Mouse (Mus musculus) midbrain, embryonic 13.5 days (tissue): ENCODE results near the gene Phf21a. TPM values are rescaled to one million over a fixed set of nuclear protein-coding genes. Genes with fewer than 3 reads are reported as not detected.

Source experiments
- ATAC-seq: fragments of 200-750 bp; cut with Nextera tagmentation; 2 replicates; pipeline ENCODE4 v1.8.0; 2017; ENCODE audit warnings: mild to moderate bottlenecking, moderate TSS enrichment, moderate library complexity
- H3K27ac ChIP-seq: fragments of 300-500 bp; sonication (generic); 2 replicates; pipeline ENCODE4 v1.5.1; 2015; ENCODE audit warnings: inconsistent platforms, mild to moderate bottlenecking, moderate library complexity
- H3K27me3 ChIP-seq: fragments of 300-500 bp; sonication (generic); 2 replicates; pipeline ENCODE4 v1.6.1; 2015; ENCODE audit warnings: mild to moderate bottlenecking, inconsistent platforms
- H3K36me3 ChIP-seq: fragments of 300-500 bp; sonication (generic); 2 replicates; pipeline ENCODE4 v1.6.1; 2015; ENCODE audit warnings: mild to moderate bottlenecking, inconsistent platforms
- H3K4me1 ChIP-seq: fragments of 300-500 bp; sonication (generic); replicated peaks from 2 replicates; pipeline ENCODE4 v1.6.1; 2015; ENCODE audit warnings: inconsistent platforms
- H3K4me2 ChIP-seq: fragments of 300-500 bp; sonication (generic); replicated peaks from 2 replicates; pipeline ENCODE4 v1.6.1; 2015; ENCODE audit warnings: moderate library complexity, mild to moderate bottlenecking, inconsistent platforms
- H3K4me3 ChIP-seq: fragments of 300-500 bp; sonication (generic); replicated peaks from 2 replicates; pipeline ENCODE4 v1.5.1; 2015; ENCODE audit warnings: mild to moderate bottlenecking, inconsistent platforms
- H3K9ac ChIP-seq: fragments of 300-500 bp; sonication (generic); replicated peaks from 2 replicates; pipeline ENCODE4 v1.6.1; 2015; ENCODE audit warnings: mild to moderate bottlenecking, inconsistent platforms
- H3K9me3 ChIP-seq: fragments of 300-500 bp; sonication (generic); 2 replicates; pipeline ENCODE4 v1.6.1; 2016; ENCODE audit warnings: mild to moderate bottlenecking, inconsistent platforms
- WGBS: fragments of 180-500 bp; shearing (Covaris S2); methylation state at CpG from one replicate; pipeline ENCODE4 v1.1.7; 2015; 5-methylcytosine and 5-hydroxymethylcytosine counted together
- polyA plus RNA-seq: library from polyadenylated mRNA; unstranded; fragments of >200 nt; fragmentation: Nextera tagmentation; extraction: Ambion mirVana; gene quantifications from 2 replicates; pipeline ENCODE4 v1.2.1, GENCODE M21; 2015

Gene Phf21a
- 44.6 and 48.8 TPM in 2 replicates for polyA plus RNA-seq

DNA sequence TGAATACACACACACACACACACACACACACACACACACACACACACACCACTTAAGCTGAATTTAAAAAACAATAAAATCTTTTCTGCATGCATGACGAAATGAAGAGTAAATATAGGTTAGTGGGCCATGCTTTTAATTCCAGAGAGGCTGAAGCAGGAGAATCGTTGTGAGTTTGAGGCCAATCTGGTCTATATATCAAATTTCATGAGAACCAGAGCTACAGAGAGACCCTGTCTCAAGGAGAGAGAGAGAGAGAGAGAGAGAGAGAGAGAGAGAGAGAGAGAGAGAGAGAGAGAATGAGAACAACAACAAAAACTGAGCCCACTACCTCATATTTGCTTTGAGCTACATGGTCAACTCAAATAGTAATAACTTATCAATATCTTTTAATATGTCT is at the start of gene Phf21a:
Gene Phf21a (plus strand): TSS at position 301 of the 400 bp plus-strand sequence.
- Histone ChIP-seq H3K4me3 (no peak within 1 kb of the TSS), H3K4me1 (no peaks in the 10 kb centered on the region), H3K36me3 (no peaks in the 10 kb centered on the region), H3K27me3 (no peaks in the 10 kb centered on the region), H3K9ac (no peak within 1 kb of the TSS), H3K4me2 (no peak within 1 kb of the TSS), H3K9me3 (no peaks in the 10 kb centered on the region), H3K27ac (no peak within 1 kb of the TSS)
- no peak for ATAC-seq
- 88% methylated on average over 2 of the region's 2 CpGs for WGBS

DNA sequence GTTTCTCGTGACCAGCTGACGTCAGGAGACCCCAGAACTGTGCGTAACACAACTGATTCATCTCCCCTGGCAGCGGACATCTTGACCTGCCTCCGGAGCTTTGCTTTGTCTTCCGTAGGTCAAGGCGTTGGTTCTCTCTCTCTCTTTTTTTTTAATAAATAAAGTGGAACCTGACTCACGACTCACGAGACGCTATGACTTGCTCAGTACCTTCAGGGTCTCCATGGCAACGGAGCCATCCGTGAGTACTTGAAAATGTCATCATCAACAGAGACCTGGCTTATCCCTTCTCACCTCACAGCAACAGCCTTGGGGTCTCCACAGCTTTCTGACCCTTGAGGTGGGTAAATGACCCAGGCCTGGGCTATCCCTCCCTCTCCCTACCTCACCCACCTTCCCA is 49.6 kb upstream of the Phf21a start:
- no peaks in the 10 kb centered on the region for H3K4me1 ChIP-seq
- no peak for ATAC-seq
- no peak overlapping the region for H3K4me2 ChIP-seq
- no peaks in the 10 kb centered on the region for H3K36me3 ChIP-seq
- no peak overlapping the region for H3K4me3 ChIP-seq
- H3K27me3 ChIP-seq, result no peaks in the 10 kb centered on the region
- no peak overlapping the region for H3K27ac ChIP-seq
- WGBS, result 83% methylated on average over 12 of the region's 12 CpGs
- H3K9ac ChIP-seq, result no peak overlapping the region
- H3K9me3 ChIP-seq, result no peaks in the 10 kb centered on the region

DNA sequence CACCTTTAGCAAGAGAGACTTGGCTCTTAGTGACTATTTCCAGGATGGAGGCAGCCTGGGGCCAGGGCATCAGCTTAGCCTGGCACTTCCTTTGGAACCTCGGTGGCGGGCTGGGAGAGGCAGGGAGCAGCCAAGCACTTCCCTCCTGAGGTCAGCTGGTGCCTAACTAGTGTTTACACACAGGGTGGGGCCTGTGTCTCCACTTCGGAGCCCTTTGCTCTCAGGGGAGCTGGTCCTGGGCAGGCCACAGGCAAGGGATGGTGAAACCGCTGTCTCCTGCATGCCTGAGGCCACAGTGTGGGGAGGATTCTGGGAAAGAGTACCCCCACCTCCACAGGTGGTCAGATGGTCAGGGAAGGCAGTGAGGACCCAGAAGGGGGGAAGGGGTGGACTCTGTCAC is 45.3 kb upstream of the Phf21a start:
- H3K9me3 ChIP-seq, result no peaks in the 10 kb centered on the region
- H3K4me1 ChIP-seq, result no peaks in the 10 kb centered on the region
- ATAC-seq, result no peak
- no peak overlapping the region for H3K4me2 ChIP-seq
- no peak overlapping the region for H3K27ac ChIP-seq
- no peak overlapping the region for H3K4me3 ChIP-seq
- H3K27me3 ChIP-seq, result 0 out of 2 replicates have a peak, but pooled peaks cover 7% of the 10 kb centered on the region
- WGBS, result 47% methylated on average over 4 of the region's 4 CpGs
- H3K9ac ChIP-seq, result no peak overlapping the region
- H3K36me3 ChIP-seq, result no peaks in the 10 kb centered on the region

DNA sequence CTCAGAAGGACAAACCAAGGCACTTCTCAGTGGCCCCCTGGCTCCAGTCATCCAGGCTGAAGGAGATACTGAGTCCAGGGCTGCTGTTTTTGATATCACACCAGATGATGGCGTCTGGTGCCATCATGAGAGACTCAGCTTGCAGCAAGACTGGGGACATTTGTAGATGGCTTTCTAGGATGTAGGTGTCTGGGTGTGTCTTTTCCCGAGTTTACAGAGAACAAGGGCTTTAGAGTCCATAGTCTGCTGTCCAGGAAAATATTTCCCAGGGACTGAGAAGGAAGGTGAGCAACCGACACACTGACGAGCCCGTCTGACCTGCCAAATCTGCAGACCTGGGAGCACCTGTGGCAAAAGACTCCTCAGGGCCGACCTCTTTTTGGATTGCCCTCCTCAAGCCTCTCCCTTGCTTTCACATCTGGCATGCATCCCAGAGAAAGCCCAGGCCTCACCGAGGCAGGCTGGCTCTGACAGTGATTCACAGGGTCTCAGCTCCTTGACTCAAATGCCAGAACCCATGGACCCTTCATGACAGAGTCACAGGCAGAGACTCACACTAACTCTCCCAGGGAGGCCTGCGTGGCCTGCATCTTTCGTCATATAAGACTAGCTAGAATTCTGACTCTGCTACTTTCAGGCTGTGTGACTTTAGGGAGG is 44.8 kb upstream of the Phf21a start:
- 81% methylated on average over 9 of the region's 9 CpGs for WGBS
- H3K4me3 ChIP-seq, result no peak overlapping the region
- H3K36me3 ChIP-seq, result no peaks in the 10 kb centered on the region
- no peak overlapping the region for H3K9ac ChIP-seq
- no peaks in the 10 kb centered on the region for H3K9me3 ChIP-seq
- no peaks in the 10 kb centered on the region for H3K4me1 ChIP-seq
- H3K4me2 ChIP-seq, result no peak overlapping the region
- peaks cover 10% of the 10 kb centered on the region; the same call in 1 of the 2 replicates for H3K27me3 ChIP-seq
- H3K27ac ChIP-seq, result no peak overlapping the region
- no peak for ATAC-seq

DNA sequence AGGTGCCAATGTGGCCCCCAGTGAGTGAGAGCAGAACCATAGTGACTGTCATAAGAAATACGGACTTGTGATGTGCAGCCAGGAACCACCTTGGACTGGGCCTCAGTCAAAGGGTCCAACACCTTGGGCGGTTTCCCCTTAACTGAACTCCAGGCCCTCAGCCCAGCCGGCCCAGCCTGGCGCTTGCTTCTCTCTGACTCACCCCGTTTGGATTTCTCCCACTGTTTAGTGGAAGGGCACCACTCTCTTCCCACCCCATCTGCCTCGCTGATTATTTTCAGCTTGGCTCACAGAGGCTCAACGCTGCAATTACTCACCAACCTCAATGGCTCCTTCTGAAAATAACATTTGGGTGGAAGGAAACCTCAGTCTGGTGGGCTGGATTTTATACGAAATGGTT is 40.7 kb upstream of the Phf21a start:
- H3K4me2 ChIP-seq, result no peak overlapping the region
- H3K36me3 ChIP-seq, result no peaks in the 10 kb centered on the region
- H3K27ac ChIP-seq, result no peak overlapping the region
- no peak overlapping the region for H3K9ac ChIP-seq
- no peak overlapping the region for H3K4me3 ChIP-seq
- WGBS, result 81% methylated on average over 8 of the region's 8 CpGs
- no peaks in the 10 kb centered on the region for H3K9me3 ChIP-seq
- H3K27me3 ChIP-seq, result peaks cover 43% of the 10 kb centered on the region
- ATAC-seq, result no peak
- peaks cover 9% of the 10 kb centered on the region for H3K4me1 ChIP-seq

DNA sequence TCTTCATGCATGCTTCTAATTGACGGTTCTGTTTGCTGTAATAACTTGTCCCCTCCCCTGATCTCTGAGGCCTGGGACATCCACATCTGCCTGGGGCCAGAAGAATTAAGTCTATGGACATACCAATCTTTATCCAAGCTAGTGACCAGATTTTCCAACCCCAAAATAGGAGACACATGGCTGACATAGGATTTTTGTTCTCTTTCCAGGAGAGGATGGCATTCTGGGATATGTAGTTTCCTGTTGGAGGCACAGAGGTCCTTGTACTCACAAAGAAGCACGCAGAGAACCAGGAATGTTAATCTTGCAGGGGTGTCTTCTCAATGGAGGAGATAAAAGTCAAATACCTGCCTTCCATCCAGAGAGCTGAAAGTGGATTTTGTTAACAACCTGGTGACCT is 40.2 kb upstream of the Phf21a start:
- ATAC-seq, result no peak
- no peaks in the 10 kb centered on the region for H3K9me3 ChIP-seq
- H3K27me3 ChIP-seq, result peaks cover 48% of the 10 kb centered on the region
- H3K4me2 ChIP-seq, result no peak overlapping the region
- H3K27ac ChIP-seq, result no peak overlapping the region
- H3K36me3 ChIP-seq, result no peaks in the 10 kb centered on the region
- H3K4me3 ChIP-seq, result no peak overlapping the region
- H3K4me1 ChIP-seq, result peaks cover 9% of the 10 kb centered on the region
- 45% methylated on average over 2 of the region's 2 CpGs for WGBS
- no peak overlapping the region for H3K9ac ChIP-seq

DNA sequence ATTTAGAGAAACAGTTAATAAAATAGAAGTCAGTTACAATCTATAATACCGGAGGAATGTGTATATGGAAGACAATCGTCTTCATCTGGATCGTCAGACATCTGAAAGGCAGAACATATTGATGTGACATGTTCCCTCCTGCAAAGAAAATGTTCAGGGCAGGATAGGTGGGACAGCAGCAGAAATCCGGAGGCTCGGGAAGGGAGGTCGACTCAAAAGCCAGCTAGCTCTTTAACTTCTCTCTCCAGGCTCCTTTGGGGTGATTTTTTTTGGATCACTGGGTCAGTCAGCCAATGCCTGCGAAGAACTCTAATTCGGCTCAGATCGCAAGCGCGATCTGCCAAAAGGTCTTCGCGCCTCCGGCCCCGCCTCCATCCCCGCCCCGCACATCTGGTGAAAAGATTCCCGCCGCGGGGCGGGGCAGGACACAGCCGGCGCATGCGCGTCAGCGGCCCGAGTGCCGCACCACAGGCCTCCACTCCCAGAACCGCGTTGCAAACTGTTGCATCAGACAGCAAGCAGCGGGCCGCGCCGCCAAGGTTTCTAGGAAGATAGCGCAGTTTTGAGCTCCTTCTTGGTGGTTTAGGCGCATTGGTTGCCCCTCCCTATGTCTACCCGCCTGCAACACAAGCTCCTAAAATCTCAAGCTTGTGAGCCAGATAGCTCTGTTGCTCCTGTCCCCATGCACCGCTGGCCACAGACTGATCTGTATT is 37.7 kb upstream of the Phf21a start:
- Histone ChIP-seq H3K4me1 (peaks cover 25% of the 10 kb centered on the region), H3K36me3 (no peaks in the 10 kb centered on the region), H3K27ac (no peak overlapping the region), H3K4me3 (peak overlapping the region; percentile 39), H3K9me3 (no peaks in the 10 kb centered on the region), H3K4me2 (peak overlapping the region; percentile 67), H3K27me3 (peaks cover 55% of the 10 kb centered on the region), H3K9ac (peak overlapping the region; percentile 54)
- WGBS, result 3% methylated on average over 38 of the region's 38 CpGs
- 0 out of 2 replicates have a peak, but pooled peaks have one; percentile 3 for ATAC-seq

DNA sequence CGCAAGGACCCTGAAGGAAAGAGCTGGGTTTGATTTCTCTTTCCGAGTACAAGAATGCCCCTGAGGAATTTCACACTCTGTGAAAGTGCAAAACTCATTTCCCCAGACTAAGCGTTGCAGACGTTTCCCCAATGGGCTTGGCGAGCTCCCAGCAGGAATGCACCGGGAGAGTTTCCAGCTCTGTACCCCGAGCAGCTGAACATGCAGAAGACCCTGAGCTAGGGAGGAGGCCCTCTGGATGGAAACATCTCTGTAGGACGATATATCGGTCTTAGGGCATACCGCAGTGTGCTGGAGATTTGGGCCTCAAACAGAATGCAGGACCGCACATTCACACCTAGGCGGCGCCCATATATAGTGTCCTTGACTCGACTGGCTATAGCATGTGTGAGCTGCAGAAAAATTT is 37.1 kb upstream of the Phf21a start:
- H3K9me3 ChIP-seq, result no peaks in the 10 kb centered on the region
- H3K27ac ChIP-seq, result no peak overlapping the region
- peak overlapping the region; percentile 39 for H3K4me3 ChIP-seq
- 2% methylated on average over 14 of the region's 14 CpGs for WGBS
- ATAC-seq, result no peak
- H3K36me3 ChIP-seq, result no peaks in the 10 kb centered on the region
- peak overlapping the region; percentile 54 for H3K9ac ChIP-seq
- H3K4me2 ChIP-seq, result peak overlapping the region; percentile 67
- peaks cover 61% of the 10 kb centered on the region for H3K27me3 ChIP-seq
- peaks cover 27% of the 10 kb centered on the region for H3K4me1 ChIP-seq

DNA sequence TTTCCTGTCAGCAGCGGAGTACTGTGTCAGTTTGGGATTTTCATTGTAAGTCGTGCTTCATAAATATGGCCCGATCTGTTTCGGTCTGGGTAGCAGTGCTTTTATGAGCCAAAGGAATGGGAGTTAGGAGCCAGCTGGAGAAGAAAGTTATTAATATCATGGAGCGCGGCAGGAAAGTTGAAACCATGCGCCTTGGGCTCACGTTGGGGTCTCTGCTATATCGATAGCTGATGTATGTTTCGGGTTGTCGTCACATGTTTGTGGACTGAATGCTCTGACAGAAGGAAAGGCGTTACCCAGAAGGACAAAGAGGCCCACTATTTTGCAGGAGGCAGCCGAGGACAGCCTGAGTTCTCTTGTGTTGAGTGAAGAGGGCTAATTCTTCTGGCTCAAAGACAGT is 36.2 kb upstream of the Phf21a start:
- no peak for ATAC-seq
- Histone ChIP-seq H3K4me3 (no peak overlapping the region), H3K9ac (no peak overlapping the region), H3K4me1 (peaks cover 27% of the 10 kb centered on the region), H3K27ac (no peak overlapping the region), H3K9me3 (no peaks in the 10 kb centered on the region), H3K36me3 (no peaks in the 10 kb centered on the region), H3K27me3 (peaks cover 66% of the 10 kb centered on the region), H3K4me2 (no peak overlapping the region)
- 87% methylated on average over 13 of the region's 13 CpGs for WGBS

DNA sequence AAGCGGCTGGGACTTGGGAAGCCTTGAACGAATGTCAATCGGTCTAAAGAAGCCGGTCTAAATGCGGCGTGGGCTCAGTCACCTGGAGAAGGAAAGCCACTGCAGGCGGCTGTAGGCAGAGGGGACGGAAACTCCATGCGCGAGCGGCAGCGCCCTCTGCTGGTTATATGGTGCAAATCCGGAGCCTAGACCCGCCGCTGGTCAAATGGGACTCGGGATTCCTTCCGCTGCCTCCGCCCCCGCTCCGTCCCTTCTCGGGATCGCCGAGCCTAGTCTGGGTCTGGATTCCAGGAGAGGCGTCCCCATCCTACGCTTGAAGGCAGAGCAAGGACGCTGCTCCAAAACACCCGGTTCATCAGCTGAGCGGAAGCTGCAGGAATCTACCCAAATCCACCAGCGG is 34.4 kb upstream of the Phf21a start:
- H3K36me3 ChIP-seq, result no peaks in the 10 kb centered on the region
- WGBS, result under 1% methylated on average over 29 of the region's 29 CpGs
- peak overlapping the region; percentile 86 for H3K9ac ChIP-seq
- H3K4me1 ChIP-seq, result peaks cover 27% of the 10 kb centered on the region
- H3K4me3 ChIP-seq, result peak overlapping the region; percentile 70
- peak overlapping the region; percentile 95 for H3K4me2 ChIP-seq
- H3K27me3 ChIP-seq, result peaks cover 60% of the 10 kb centered on the region
- H3K27ac ChIP-seq, result no peak overlapping the region
- no peaks in the 10 kb centered on the region for H3K9me3 ChIP-seq
- ATAC-seq, result peak; percentile 69

DNA sequence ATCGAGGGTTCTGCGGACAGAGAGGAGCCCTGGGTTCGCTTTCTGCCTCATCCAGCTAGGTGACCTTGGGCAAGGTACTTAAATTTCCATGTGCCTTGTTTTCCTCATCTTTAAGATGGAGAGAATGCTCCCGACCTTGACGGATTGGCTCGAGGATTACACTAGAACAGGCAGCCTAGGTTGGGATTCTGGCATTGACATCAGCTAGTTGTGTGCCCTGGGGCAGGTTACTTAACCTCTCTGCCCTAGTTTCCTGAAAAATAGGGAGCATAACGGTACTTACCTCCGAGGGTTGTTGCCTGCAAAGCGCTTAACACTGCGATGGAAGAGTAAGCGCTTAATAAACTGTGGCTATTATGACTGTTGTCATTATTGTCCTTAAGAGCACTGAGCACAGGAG is 34.0 kb upstream of the Phf21a start:
- Histone ChIP-seq H3K27ac (peak overlapping the region; percentile 84; the same call in 1 of the 2 replicates), H3K27me3 (peaks cover 57% of the 10 kb centered on the region), H3K9ac (peak overlapping the region; percentile 86), H3K4me2 (peak overlapping the region; percentile 95), H3K4me1 (peaks cover 27% of the 10 kb centered on the region), H3K9me3 (no peaks in the 10 kb centered on the region), H3K36me3 (no peaks in the 10 kb centered on the region), H3K4me3 (peak overlapping the region; percentile 70)
- ATAC-seq, result peak; percentile 16; the same call in 1 of the 2 replicates
- 2% methylated on average over 11 of the region's 11 CpGs for WGBS

DNA sequence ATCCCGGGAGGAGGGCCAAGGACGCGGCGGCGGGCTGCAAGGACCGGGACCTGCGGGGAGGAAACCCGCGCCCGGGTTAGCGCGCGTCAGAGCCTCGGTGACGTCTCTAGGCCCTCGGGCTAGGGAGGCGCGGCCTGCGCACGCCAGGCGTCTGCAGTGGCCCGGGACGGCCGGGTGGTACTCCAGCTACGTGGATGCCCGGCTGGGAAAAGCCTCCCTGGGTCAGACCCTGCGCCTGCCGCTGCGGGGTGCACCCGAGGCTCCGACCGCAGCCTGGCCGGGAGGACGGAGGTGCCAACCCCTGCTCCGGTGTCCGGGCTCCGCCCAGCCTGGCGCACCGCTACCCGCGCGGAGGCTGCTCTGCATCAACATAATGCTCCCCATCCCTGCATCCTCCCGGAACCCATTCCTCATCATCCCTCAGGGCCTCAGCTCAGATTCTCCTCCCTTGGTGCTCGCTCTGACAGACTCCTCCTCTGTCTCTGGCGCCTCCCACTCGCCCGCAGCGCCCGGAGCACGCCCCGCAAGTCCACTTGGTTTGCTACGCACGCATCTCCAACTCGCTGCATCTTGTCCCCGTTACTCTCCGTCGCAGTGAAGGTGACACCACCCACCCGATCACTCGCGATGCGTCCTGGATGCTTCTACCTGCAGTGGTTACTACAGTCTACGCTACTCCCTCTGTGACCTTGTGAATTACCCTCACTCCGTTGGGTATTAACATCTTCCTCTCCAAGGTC is 33.3 kb upstream of the Phf21a start:
- Histone ChIP-seq H3K27ac (peak overlapping the region; percentile 84), H3K27me3 (peaks cover 50% of the 10 kb centered on the region), H3K4me1 (peaks cover 27% of the 10 kb centered on the region), H3K4me3 (peak overlapping the region; percentile 70), H3K4me2 (peak overlapping the region; percentile 95), H3K9me3 (no peaks in the 10 kb centered on the region), H3K9ac (peak overlapping the region; percentile 86), H3K36me3 (no peaks in the 10 kb centered on the region)
- ATAC-seq, result peak; percentile 80
- WGBS, result under 1% methylated on average over 63 of the region's 63 CpGs
